Mouse (Mus musculus): ENCODE measurements around the gene Cnnm2. TPM values are rescaled to one million over a fixed set of nuclear protein-coding genes. Genes with fewer than 3 reads are reported as not detected.

The Cnnm2 gene
- polyA plus RNA-seq, 1 experiment from 2014 or later = 3.9 TPM

DNA sequence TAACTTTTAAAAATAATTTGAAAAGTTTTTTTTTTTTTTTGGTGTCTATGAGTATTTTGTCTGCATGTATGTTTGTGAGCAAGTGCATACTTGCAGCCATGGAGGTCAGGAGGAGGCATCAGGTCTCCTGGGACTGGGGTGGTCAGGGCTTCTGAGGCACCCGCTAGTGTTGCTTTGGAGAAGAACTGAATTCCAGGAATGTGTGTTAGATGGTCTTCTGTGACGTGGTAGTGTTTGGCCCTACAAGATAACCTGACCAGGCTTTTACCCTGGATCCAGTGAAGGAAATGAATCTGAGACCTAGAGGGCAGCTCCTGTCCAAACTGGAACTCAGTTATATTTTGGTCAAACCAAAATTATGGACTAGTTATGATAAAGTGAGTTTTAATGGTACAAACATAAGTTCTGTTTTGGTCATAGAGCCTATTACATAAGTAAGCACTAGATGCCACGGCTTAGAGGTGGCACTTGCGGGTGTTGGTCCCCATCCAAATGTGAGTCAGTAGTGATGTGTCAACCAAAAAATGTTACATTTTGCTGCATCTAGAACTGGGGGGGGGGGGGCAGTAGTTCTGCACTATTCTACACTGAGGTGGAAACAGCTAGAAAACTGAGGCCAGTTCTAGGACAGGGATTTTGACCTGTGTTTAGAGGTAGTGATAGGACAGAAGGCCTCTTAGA, 38.6 kb downstream of the Cnnm2 start:
- Histone ChIP-seq H3K27me3 (replicated peaks) (no peaks in the 10 kb centered on the region), H3K27ac (ENCODE audit: poor library complexity, severe bottlenecking) (no peak overlapping the region), H3K4me2 (no peak overlapping the region), H3K36me3 (no peaks in the 10 kb centered on the region), H3K4me3 (no peak overlapping the region), H3K9me3 (replicated peaks) (no peaks in the 10 kb centered on the region), H3K4me1 (replicated peaks) (0 out of 2 replicates have a peak, but pooled peaks cover 4% of the 10 kb centered on the region), H3K9ac (no peak overlapping the region)
- WGBS = 72% methylated on average over 4 of the region's 4 CpGs
- ATAC-seq (ENCODE audit: insufficient number of reproducible peaks, low FRiP score) = no peak

DNA sequence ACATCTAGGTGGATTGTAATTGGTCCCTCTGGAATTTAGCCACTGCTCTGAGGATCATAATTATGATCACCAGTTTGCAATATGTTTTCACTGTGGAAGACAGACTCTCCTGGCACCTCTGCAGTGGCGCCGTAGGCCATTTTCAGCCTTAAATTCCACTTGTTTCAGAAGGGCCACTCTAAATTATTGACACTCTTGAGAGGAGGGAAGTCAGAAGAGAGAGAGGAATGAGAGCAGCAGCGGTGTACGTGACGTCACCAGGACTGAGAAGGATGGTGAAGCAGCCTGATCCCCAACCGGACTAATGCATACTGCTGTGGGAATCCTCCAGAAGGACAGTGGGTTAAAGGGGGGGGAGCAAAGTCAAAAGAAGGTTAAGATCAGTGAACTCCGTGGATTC, 40.1 kb downstream of the Cnnm2 start:
- Histone ChIP-seq H3K4me2 (no peak overlapping the region), H3K27ac (ENCODE audit: poor library complexity, severe bottlenecking) (no peak overlapping the region), H3K27me3 (replicated peaks) (no peaks in the 10 kb centered on the region), H3K4me3 (no peak overlapping the region), H3K4me1 (replicated peaks) (peaks cover 9% of the 10 kb centered on the region; the same call in 1 of the 2 replicates), H3K36me3 (no peaks in the 10 kb centered on the region), H3K9me3 (replicated peaks) (no peaks in the 10 kb centered on the region), H3K9ac (no peak overlapping the region)
- 79% methylated on average over 7 of the region's 7 CpGs for WGBS
- ATAC-seq (ENCODE audit: insufficient number of reproducible peaks, low FRiP score) = no peak

DNA sequence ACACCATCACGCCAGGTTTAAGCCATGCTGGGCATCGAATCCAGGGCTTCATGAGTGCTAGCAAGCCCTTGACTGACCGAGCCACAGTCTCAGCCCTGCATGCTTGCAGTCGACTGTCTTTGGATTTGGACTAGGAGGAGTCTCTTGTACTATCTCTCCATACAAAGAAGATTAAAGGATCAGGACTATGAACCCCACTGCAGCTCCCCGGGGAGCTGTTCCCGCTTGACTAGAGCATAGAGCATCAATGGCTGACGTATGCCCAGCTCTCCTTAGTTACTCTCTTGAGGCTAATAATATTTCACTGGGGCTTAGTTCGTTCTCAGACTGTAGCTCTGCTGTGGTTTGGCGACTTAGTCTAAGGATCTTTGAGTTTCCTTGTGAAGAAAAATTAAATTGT, 40.9 kb downstream of the Cnnm2 start:
- Histone ChIP-seq H3K4me3 (no peak overlapping the region), H3K36me3 (no peaks in the 10 kb centered on the region), H3K4me2 (no peak overlapping the region), H3K27ac (ENCODE audit: poor library complexity, severe bottlenecking) (no peak overlapping the region), H3K27me3 (replicated peaks) (no peaks in the 10 kb centered on the region), H3K9ac (no peak overlapping the region), H3K9me3 (replicated peaks) (no peaks in the 10 kb centered on the region), H3K4me1 (replicated peaks) (peaks cover 15% of the 10 kb centered on the region)
- 74% methylated on average over 9 of the region's 9 CpGs for WGBS
- no peak for ATAC-seq (ENCODE audit: insufficient number of reproducible peaks, low FRiP score)

DNA sequence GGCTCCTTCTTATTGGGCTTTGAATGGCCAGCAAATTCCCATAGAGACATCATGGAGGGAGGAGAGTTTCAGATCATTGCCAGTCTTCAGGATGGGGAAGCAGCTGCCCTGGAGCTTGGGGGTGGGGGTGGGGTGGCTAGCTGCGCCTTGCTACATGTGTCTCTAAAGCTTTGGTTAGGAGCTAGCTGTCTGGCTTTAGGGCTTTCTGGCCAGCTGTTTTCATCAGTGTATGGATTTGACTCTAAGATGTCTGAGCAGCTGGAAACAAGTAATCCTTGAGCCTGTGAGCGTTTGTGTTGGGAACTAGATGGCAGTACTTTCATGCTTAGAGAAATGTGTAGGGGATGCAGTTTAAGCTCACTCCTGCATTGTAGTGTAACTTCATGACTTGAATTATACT, 42.3 kb downstream of the Cnnm2 start:
- no peaks in the 10 kb centered on the region for H3K27me3 ChIP-seq (replicated peaks)
- no peak overlapping the region for H3K9ac ChIP-seq
- WGBS = 69% methylated on average over 2 of the region's 2 CpGs

DNA sequence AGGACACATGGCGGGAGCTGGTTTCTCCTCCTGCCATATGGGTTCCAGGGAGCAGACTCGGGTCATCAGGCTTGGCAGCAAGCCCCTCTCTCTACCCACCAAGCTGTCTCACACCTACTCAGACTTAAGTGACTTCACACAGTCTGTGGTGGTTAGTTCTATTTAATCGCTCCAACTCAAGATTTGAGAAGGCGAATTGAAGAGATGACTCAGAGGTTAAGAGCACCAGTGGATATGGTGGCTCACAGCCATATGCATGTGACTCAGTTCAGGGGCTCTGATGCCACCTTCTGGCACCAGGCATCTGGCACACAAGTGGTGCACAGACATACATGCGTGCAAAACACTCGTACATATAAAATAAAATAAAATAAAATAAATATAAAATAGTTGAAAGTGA, 43.4 kb downstream of the Cnnm2 start:
- ATAC-seq (ENCODE audit: insufficient number of reproducible peaks, low FRiP score) = no peak
- 79% methylated on average over 6 of the region's 6 CpGs for WGBS

More for the DNA sequence above, 42.3 kb downstream of the Cnnm2 start:
- Histone ChIP-seq H3K4me3 (no peak overlapping the region), H3K4me1 (replicated peaks) (peaks cover 15% of the 10 kb centered on the region), H3K4me2 (no peak overlapping the region), H3K36me3 (no peaks in the 10 kb centered on the region), H3K27ac (ENCODE audit: poor library complexity, severe bottlenecking) (no peak overlapping the region), H3K9me3 (replicated peaks) (no peaks in the 10 kb centered on the region)
- ATAC-seq (ENCODE audit: insufficient number of reproducible peaks, low FRiP score) = no peak

DNA sequence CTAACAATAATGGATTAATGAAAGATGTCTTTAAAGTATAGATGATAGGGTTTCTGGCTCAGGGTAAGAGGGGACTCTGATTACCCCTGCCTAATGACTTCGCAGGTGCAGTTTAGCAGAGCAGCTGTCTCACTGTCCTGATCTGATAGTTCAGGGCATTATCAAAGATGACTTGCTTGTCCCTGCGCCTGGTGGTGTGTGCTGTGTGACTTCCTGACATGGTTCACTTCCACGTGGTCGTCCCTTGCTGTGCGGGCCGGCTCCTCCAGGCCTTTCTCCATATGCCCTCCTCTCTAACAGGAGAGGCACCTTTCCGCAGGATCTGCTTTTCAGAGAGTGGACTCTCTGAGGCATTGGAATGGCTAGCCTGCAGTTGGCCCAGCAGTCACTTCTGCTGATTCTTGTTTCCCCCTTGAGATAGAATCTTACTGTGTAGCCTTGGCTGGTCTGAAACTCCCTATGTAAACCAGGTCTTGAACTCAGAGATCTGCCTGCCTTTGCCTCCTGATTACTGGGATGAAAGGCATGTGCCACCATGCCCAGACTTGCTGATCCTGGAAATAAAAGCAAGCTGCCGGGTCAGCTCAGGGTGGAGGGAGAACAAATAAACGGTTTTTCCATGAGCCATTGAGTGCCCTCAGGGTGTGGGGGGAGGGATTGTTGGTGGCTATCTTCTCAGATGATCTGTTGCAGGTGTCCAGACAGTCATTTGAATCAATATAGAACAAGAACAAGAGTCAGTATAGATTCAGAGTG, 44.7 kb downstream of the Cnnm2 start:
- Histone ChIP-seq H3K36me3 (no peaks in the 10 kb centered on the region), H3K4me3 (no peak overlapping the region), H3K4me1 (replicated peaks) (peaks cover 15% of the 10 kb centered on the region), H3K4me2 (no peak overlapping the region), H3K27me3 (replicated peaks) (no peaks in the 10 kb centered on the region), H3K9ac (no peak overlapping the region), H3K27ac (ENCODE audit: poor library complexity, severe bottlenecking) (no peak overlapping the region), H3K9me3 (replicated peaks) (no peaks in the 10 kb centered on the region)
- no peak for ATAC-seq (ENCODE audit: insufficient number of reproducible peaks, low FRiP score)
- WGBS = 60% methylated on average over 9 of the region's 9 CpGs

More for the DNA sequence above, 43.4 kb downstream of the Cnnm2 start:
- Histone ChIP-seq H3K27ac (ENCODE audit: poor library complexity, severe bottlenecking) (no peak overlapping the region), H3K4me3 (no peak overlapping the region), H3K9me3 (replicated peaks) (no peaks in the 10 kb centered on the region), H3K36me3 (no peaks in the 10 kb centered on the region), H3K9ac (no peak overlapping the region), H3K4me2 (no peak overlapping the region), H3K27me3 (replicated peaks) (no peaks in the 10 kb centered on the region), H3K4me1 (replicated peaks) (peaks cover 15% of the 10 kb centered on the region)

DNA sequence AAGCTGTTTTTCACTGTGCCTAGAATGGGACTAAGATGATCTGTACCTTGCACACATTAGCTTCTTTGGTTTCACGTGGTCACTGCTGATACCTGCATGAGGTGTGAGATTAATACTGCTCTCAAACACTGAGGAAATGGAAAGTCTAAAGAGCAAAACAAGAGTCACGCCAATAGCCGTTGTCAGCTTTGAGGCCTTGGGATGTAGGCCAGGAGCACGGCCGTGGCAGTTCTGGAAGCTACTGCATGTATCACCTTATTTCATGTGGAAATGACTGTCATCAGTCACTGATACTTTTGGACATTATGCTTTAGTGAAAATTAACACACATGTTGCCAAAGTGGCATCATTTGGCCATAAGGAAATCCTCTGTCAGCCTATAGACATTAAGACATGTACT, 46.9 kb downstream of the Cnnm2 start:
- no peaks in the 10 kb centered on the region for H3K27me3 ChIP-seq (replicated peaks)
- ATAC-seq (ENCODE audit: insufficient number of reproducible peaks, low FRiP score) = no peak
- no peaks in the 10 kb centered on the region for H3K9me3 ChIP-seq (replicated peaks)
- no peaks in the 10 kb centered on the region for H3K36me3 ChIP-seq
- 88% methylated on average over 5 of the region's 5 CpGs for WGBS
- no peak overlapping the region for H3K4me3 ChIP-seq
- no peak overlapping the region for H3K9ac ChIP-seq
- H3K4me1 ChIP-seq (replicated peaks) = peaks cover 11% of the 10 kb centered on the region
- no peak overlapping the region for H3K4me2 ChIP-seq
- H3K27ac ChIP-seq (ENCODE audit: poor library complexity, severe bottlenecking) = no peak overlapping the region

DNA sequence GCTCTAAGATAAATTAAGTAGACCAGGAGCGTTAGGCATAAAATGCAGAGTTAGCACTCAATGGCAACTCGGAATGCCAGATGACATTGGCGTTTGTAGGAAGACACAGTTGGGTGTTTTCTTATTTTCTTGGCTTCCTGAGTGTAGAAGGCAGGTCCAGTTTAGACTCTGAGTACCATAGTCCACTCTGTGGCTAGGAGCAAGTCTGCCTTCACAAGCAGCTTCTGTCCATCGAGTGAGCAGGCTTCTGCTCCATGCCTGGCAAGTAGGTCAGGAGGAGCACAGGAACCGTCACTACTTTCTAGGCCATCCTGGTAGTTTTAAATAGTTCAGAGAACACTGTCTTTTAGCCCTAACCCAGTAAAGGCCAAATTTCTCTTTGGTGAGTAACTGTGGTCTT, 47.6 kb downstream of the Cnnm2 start:
- no peak for ATAC-seq (ENCODE audit: insufficient number of reproducible peaks, low FRiP score)
- H3K9me3 ChIP-seq (replicated peaks) = no peaks in the 10 kb centered on the region
- 85% methylated on average over 5 of the region's 5 CpGs for WGBS
- H3K27ac ChIP-seq (ENCODE audit: poor library complexity, severe bottlenecking) = no peak overlapping the region
- H3K36me3 ChIP-seq = no peaks in the 10 kb centered on the region
- no peak overlapping the region for H3K4me2 ChIP-seq
- peaks cover 11% of the 10 kb centered on the region for H3K4me1 ChIP-seq (replicated peaks)
- H3K9ac ChIP-seq = no peak overlapping the region
- no peak overlapping the region for H3K4me3 ChIP-seq
- no peaks in the 10 kb centered on the region for H3K27me3 ChIP-seq (replicated peaks)

DNA sequence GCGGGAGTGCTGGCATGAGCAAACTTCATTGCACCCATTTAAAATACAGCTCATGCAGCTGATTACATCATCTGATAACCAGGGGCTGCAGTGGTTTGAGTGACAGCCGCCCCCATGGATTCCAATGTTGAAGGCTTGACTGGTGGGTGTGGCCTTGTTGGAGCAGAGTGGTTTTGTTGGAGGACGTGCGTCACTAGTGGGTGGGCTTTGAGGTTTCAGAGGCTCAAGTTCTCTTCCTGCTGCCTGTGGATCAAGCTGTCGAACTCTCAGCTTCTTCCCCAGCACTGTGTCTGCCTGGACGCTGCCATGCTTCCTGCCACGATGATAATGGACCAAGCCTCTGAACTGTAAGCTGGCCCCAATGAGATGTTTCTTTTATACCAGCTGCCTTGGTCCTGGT, 57.9 kb downstream of the Cnnm2 start:
- no peaks in the 10 kb centered on the region for H3K36me3 ChIP-seq
- peaks cover 20% of the 10 kb centered on the region for H3K4me1 ChIP-seq (replicated peaks)
- no peak overlapping the region for H3K9ac ChIP-seq
- no peak for ATAC-seq (ENCODE audit: insufficient number of reproducible peaks, low FRiP score)
- no peaks in the 10 kb centered on the region for H3K9me3 ChIP-seq (replicated peaks)
- H3K4me2 ChIP-seq = no peak overlapping the region
- WGBS = 48% methylated on average over 7 of the region's 7 CpGs
- H3K27me3 ChIP-seq (replicated peaks) = no peaks in the 10 kb centered on the region
- no peak overlapping the region for H3K27ac ChIP-seq (ENCODE audit: poor library complexity, severe bottlenecking)
- no peak overlapping the region for H3K4me3 ChIP-seq

DNA sequence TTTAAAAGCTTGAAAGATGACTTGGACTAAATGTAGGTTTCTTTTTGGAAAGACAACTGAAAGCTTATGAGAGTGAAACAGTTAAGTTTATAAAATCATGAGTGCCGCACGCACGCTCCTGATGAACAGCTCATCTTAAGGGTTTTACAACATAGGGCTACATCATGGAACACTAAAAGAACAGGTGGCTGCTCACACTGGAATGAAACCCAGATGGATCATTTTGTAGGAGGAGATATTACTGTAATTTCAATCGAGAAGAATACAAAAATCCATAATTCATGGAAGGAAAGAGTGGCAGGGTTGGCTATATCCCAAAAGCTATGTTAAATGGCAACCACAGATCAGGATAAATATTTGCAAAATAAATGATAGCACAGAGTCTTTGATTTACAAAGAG, 61.1 kb downstream of the Cnnm2 start:
- Histone ChIP-seq H3K36me3 (no peaks in the 10 kb centered on the region), H3K9me3 (replicated peaks) (no peaks in the 10 kb centered on the region), H3K4me2 (no peak overlapping the region), H3K27me3 (replicated peaks) (no peaks in the 10 kb centered on the region), H3K27ac (ENCODE audit: poor library complexity, severe bottlenecking) (no peak overlapping the region), H3K9ac (no peak overlapping the region), H3K4me3 (no peak overlapping the region), H3K4me1 (replicated peaks) (peaks cover 16% of the 10 kb centered on the region)
- WGBS = 91% methylated on average over 4 of the region's 4 CpGs
- no peak for ATAC-seq (ENCODE audit: insufficient number of reproducible peaks, low FRiP score)

DNA sequence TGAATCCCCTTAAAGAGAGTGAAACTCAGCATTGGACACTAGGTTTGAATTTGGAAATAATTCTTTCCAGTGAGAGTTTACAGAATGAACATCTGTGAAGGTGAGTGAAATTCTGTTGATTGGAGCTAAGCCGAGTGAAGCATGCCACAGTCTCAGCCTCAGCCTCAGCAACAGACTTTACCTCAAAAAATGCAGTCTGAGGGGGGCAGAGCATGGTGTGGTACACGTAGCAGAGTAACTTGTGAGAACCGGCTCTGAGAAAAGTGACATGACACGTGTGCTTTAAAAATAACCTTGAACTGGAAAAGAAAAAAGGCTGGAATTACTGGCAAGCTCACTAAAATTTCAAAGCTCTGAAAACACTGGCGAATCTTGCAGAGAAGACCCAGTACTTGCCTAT, 62.4 kb downstream of the Cnnm2 start:
- Histone ChIP-seq H3K4me3 (no peak overlapping the region), H3K9ac (no peak overlapping the region), H3K4me2 (no peak overlapping the region), H3K27me3 (replicated peaks) (no peaks in the 10 kb centered on the region), H3K9me3 (replicated peaks) (no peaks in the 10 kb centered on the region), H3K27ac (ENCODE audit: poor library complexity, severe bottlenecking) (no peak overlapping the region), H3K4me1 (replicated peaks) (peaks cover 9% of the 10 kb centered on the region), H3K36me3 (no peaks in the 10 kb centered on the region)
- WGBS = 59% methylated on average over 5 of the region's 5 CpGs
- ATAC-seq (ENCODE audit: insufficient number of reproducible peaks, low FRiP score) = no peak
